Mouse (Mus musculus) heart, postnatal 0 days (tissue): Measurements from ENCODE around the gene Ddn. TPM values are rescaled to one million over a fixed set of nuclear protein-coding genes. Genes with fewer than 3 reads are reported as not detected.

Experiments used
- ATAC-seq: fragments of 200-750 bp; cut with Nextera tagmentation; 2 replicates; pipeline ENCODE4 v1.8.0; 2017; ENCODE audit warnings: low read depth, moderate number of reproducible peaks, moderate library complexity; ENCODE audit not compliant: insufficient read depth
- DNase-seq: peaks from one replicate; pipeline ENCODE4 v3.0.0-alpha.2; 2016; ENCODE audit warnings: low spot score
- H3K27ac ChIP-seq: fragments of 300-500 bp; sonication (generic); 2 replicates; pipeline ENCODE4 v1.5.1; 2014; ENCODE audit warnings: low read depth, mild to moderate bottlenecking
- H3K27me3 ChIP-seq: fragments of 300-500 bp; sonication (generic); 2 replicates; pipeline ENCODE4 v1.6.1; 2014; ENCODE audit warnings: low read length, mixed read lengths; ENCODE audit not compliant: control insufficient read depth, insufficient read depth
- H3K36me3 ChIP-seq: fragments of 300-500 bp; sonication (generic); replicated peaks from 2 replicates; pipeline ENCODE4 v1.6.1; 2014; ENCODE audit warnings: low read length, mixed read lengths; ENCODE audit not compliant: control insufficient read depth, insufficient read depth
- H3K4me1 ChIP-seq: fragments of 300-500 bp; sonication (generic); 2 replicates; pipeline ENCODE4 v1.6.1; 2014; ENCODE audit warnings: antibody characterized with exemption; ENCODE audit not compliant: control insufficient read depth, insufficient read depth
- H3K4me2 ChIP-seq: fragments of 300-500 bp; sonication (generic); 2 replicates; pipeline ENCODE4 v1.6.1; 2014; ENCODE audit warnings: low read depth, mild to moderate bottlenecking, low read length, moderate library complexity
- H3K4me3 ChIP-seq: fragments of 300-500 bp; sonication (generic); 2 replicates; pipeline ENCODE4 v1.5.1; 2014; ENCODE audit warnings: low read depth, low read length
- H3K9ac ChIP-seq: fragments of 300-500 bp; sonication (generic); replicated peaks from 2 replicates; pipeline ENCODE4 v1.6.1; 2014; ENCODE audit warnings: low read depth, low read length, mixed read lengths
- H3K9me3 ChIP-seq: fragments of 300-500 bp; sonication (generic); replicated peaks from 2 replicates; pipeline ENCODE4 v1.6.1; 2016; ENCODE audit warnings: low read length; ENCODE audit not compliant: control insufficient read depth
- CTCF ChIP-seq: IDR thresholded peaks from 2 replicates; pipeline ENCODE4 v1.5.1; 2016; ENCODE audit warnings: antibody characterized with exemption, control low read depth, low read depth
- EP300 ChIP-seq: IDR thresholded peaks from 2 replicates; pipeline ENCODE4 v1.6.1; 2016; ENCODE audit warnings: antibody characterized with exemption, low read depth
- WGBS: fragments of 180-500 bp; shearing (Covaris S2); extraction: QIAGEN DNeasy Blood & Tissue Kit; methylation state at CpG from one replicate; pipeline ENCODE4 v1.1.7; 2014; 5-methylcytosine and 5-hydroxymethylcytosine counted together
- polyA plus RNA-seq: library from polyadenylated mRNA; unstranded; fragments of >200 nt; fragmentation: Nextera tagmentation; extraction: Ambion mirVana; gene quantifications from 2 replicates; pipeline ENCODE4 v1.2.1, GENCODE M21; 2015
- total RNA-seq: library from RNA; depleted of rRNA; stranded (reverse); fragments of >200 nt; gene quantifications from 2 replicates; pipeline ENCODE4 v1.2.3, GENCODE M21; 2014; ENCODE audit warnings: low replicate concordance; rRNA removed

Gene Ddn
- total and polyA plus RNA-seq, 2 experiments from 2014 or later = 0.11 to 1.4 TPM

DNA sequence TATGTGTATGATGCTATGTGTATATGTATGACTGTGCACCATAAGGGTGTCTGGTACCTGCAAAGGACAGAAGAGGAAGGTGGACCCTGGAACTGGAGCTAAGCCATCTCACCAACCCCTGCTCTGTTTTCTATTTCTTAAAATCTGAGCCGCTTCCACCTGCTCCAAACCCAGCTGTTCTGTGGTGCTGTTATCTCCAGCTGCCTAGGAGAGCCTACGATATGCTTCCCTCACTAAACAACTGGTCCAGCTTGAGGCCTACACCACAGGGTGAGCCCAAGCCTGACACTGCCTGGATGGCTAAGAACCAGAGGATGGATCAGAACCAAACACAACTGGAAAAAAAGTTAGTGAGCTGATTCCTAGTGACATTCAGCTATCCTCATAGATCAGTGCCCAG lies 55.2 kb downstream of the Ddn start:
- ATAC-seq (no peak), DNase-seq (no peak)
- no peak overlapping the region for H3K27ac ChIP-seq
- TF ChIP-seq EP300 (no peak), CTCF (no peak)
- H3K9me3 ChIP-seq = no peaks in the 10 kb centered on the region
- no peak overlapping the region for H3K4me2 ChIP-seq
- H3K4me3 ChIP-seq = no peak overlapping the region
- 72% methylated on average over 2 of the region's 2 CpGs for WGBS
- no peaks in the 10 kb centered on the region for H3K27me3 ChIP-seq
- H3K9ac ChIP-seq = no peak overlapping the region
- no peaks in the 10 kb centered on the region for H3K4me1 ChIP-seq
- H3K36me3 ChIP-seq = no peaks in the 10 kb centered on the region; the same call in 1 of the 2 replicates

Other genes starting within 250 kb of the Ddn start
- gene Ccnt1, start 238.6 kb downstream of the Ddn start, total RNA-seq = 20.0 and 32.8 TPM in 2 replicates
- 21.4 and 22.3 TPM in 2 replicates for gene Ccnt1, start 238.6 kb downstream of the Ddn start, polyA plus RNA-seq
- gene 4930415O20Rik, start 238.5 kb downstream of the Ddn start, total RNA-seq = not detected in 2 replicates
- gene 4930415O20Rik, start 238.5 kb downstream of the Ddn start, polyA plus RNA-seq = 0.30 TPM in 1 of 2 replicates, not detected in the other
- 200 and 216 TPM in 2 replicates for gene Adcy6, start 199.4 kb downstream of the Ddn start, total RNA-seq
- 29.2 and 33.5 TPM in 2 replicates for gene Adcy6, start 199.4 kb downstream of the Ddn start, polyA plus RNA-seq
- 15.6 and 19.4 TPM in 2 replicates for gene Cacnb3, start 178.7 kb downstream of the Ddn start, total RNA-seq
- 5.7 and 6.1 TPM in 2 replicates for gene Cacnb3, start 178.7 kb downstream of the Ddn start, polyA plus RNA-seq
- 25.1 and 32.7 TPM in 2 replicates for gene Ddx23, start 146.6 kb downstream of the Ddn start, total RNA-seq
- 11.8 and 12.9 TPM in 2 replicates for gene Ddx23, start 146.6 kb downstream of the Ddn start, polyA plus RNA-seq
- gene Rnd1, start 132.0 kb downstream of the Ddn start, total RNA-seq = 7.1 and 13.0 TPM in 2 replicates
- 1.0 and 1.1 TPM in 2 replicates for gene Rnd1, start 132.0 kb downstream of the Ddn start, polyA plus RNA-seq
- 0.77 TPM in 1 of 2 replicates, not detected in the other for gene Ccdc65, start 101.3 kb downstream of the Ddn start, total RNA-seq
- gene Ccdc65, start 101.3 kb downstream of the Ddn start, polyA plus RNA-seq = 0.25 and 0.86 TPM in 2 replicates
- 4.3 and 26.7 TPM in 2 replicates for gene Fkbp11, start 81.3 kb downstream of the Ddn start, total RNA-seq
- gene Fkbp11, start 81.3 kb downstream of the Ddn start, polyA plus RNA-seq = 21.7 and 22.0 TPM in 2 replicates
- 27.6 and 28.7 TPM in 2 replicates for gene Arf3, start 46.3 kb downstream of the Ddn start, total RNA-seq
- gene Arf3, start 46.3 kb downstream of the Ddn start, polyA plus RNA-seq = 15.9 and 17.3 TPM in 2 replicates
- not detected in 2 replicates for gene Wnt10b, start 31.3 kb downstream of the Ddn start, total RNA-seq
- gene Wnt10b, start 31.3 kb downstream of the Ddn start, polyA plus RNA-seq = 0.07 TPM in 1 of 2 replicates, not detected in the other
- gene Wnt1, start 19.6 kb downstream of the Ddn start, total RNA-seq = not detected in 2 replicates
- gene Wnt1, start 19.6 kb downstream of the Ddn start, polyA plus RNA-seq = not detected in 2 replicates
- gene Prkag1, start 22.0 kb upstream of the Ddn start, total RNA-seq = 115 and 134 TPM in 2 replicates
- gene Prkag1, start 22.0 kb upstream of the Ddn start, polyA plus RNA-seq = 113 and 114 TPM in 2 replicates
- 31.6 and 34.4 TPM in 2 replicates for gene Kmt2d, start 61.7 kb upstream of the Ddn start, total RNA-seq
- 5.5 and 6.0 TPM in 2 replicates for gene Kmt2d, start 61.7 kb upstream of the Ddn start, polyA plus RNA-seq
- 7.5 and 12.6 TPM in 2 replicates for gene Rhebl1, start 85.0 kb upstream of the Ddn start, total RNA-seq
- gene Rhebl1, start 85.0 kb upstream of the Ddn start, polyA plus RNA-seq = 4.0 and 4.1 TPM in 2 replicates
- 4.4 and 4.8 TPM in 2 replicates for gene Dhh, start 89.0 kb upstream of the Ddn start, total RNA-seq
- 1.7 TPM in 2 replicates for gene Dhh, start 89.0 kb upstream of the Ddn start, polyA plus RNA-seq
- 25.5 and 28.2 TPM in 2 replicates for gene Lmbr1l, start 108.7 kb upstream of the Ddn start, total RNA-seq
- gene Lmbr1l, start 108.7 kb upstream of the Ddn start, polyA plus RNA-seq = 8.0 and 9.6 TPM in 2 replicates
- gene Tuba1b, start 125.1 kb upstream of the Ddn start, total RNA-seq = 2,330 and 2,912 TPM in 2 replicates
- gene Tuba1b, start 125.1 kb upstream of the Ddn start, polyA plus RNA-seq = 608 and 611 TPM in 2 replicates
- gene Gm49450, start 144.1 kb upstream of the Ddn start, total RNA-seq = 78.3 and 158 TPM in 2 replicates
- gene Gm49450, start 144.1 kb upstream of the Ddn start, polyA plus RNA-seq = not detected in 2 replicates
- gene Tuba1a, start 144.2 kb upstream of the Ddn start, total RNA-seq = 1,016 and 1,136 TPM in 2 replicates
- gene Tuba1a, start 144.2 kb upstream of the Ddn start, polyA plus RNA-seq = 404 and 408 TPM in 2 replicates
- gene Tuba1c, start 220.4 kb upstream of the Ddn start, total RNA-seq = 309 and 399 TPM in 2 replicates
- gene Tuba1c, start 220.4 kb upstream of the Ddn start, polyA plus RNA-seq = 73.8 and 97.1 TPM in 2 replicates
- 2.0 TPM in 1 of 2 replicates, not detected in the other for gene Prph, start 245.7 kb upstream of the Ddn start, total RNA-seq
- 0.07 and 0.84 TPM in 2 replicates for gene Prph, start 245.7 kb upstream of the Ddn start, polyA plus RNA-seq